Mouse (Mus musculus): ENCODE data around the gene Npepps. TPM values are rescaled to one million over a fixed set of nuclear protein-coding genes. Genes with fewer than 3 reads are reported as not detected.

Npepps gene
- polyA plus RNA-seq, 1 experiment from 2014 or later = 101 TPM

- Histone ChIP-seq H3K4me1 (ENCODE audit: control insufficient read depth, insufficient read depth, low read length) (no peaks in the 10 kb centered on the region), H3K27ac (ENCODE audit: low read depth, low read length) (no peak overlapping the region), H3K9ac (ENCODE audit: low read length) (no peak overlapping the region), H3K27me3 (ENCODE audit: control insufficient read depth, insufficient read depth, low read length) (no peaks in the 10 kb centered on the region), H3K36me3 (ENCODE audit: control insufficient read depth, insufficient read depth, low read length) (no peaks in the 10 kb centered on the region), H3K4me2 (no peak overlapping the region), H3K9me3 (ENCODE audit: control insufficient read depth, low read length) (no peaks in the 10 kb centered on the region), H3K4me3 (ENCODE audit: low read depth, low read length) (no peak overlapping the region)
- DNase-seq (ENCODE audit: low spot score, missing footprints) (no peak), ATAC-seq (ENCODE audit: low FRiP score) (no peak)
- 94% methylated on average over 16 of the region's 16 CpGs for WGBS
These were observed 21.0 kb upstream of the Npepps start for GRCm38 (mm10) chr11:97301406-97301805.

- no peak overlapping the region for H3K9ac ChIP-seq (ENCODE audit: low read length)
- 94% methylated on average over 2 of the region's 2 CpGs for WGBS
- H3K4me1 ChIP-seq (ENCODE audit: control insufficient read depth, insufficient read depth, low read length) = no peaks in the 10 kb centered on the region
- no peak overlapping the region for H3K4me3 ChIP-seq (ENCODE audit: low read depth, low read length)
- no peaks in the 10 kb centered on the region for H3K9me3 ChIP-seq (ENCODE audit: control insufficient read depth, low read length)
- DNase-seq (ENCODE audit: low spot score, missing footprints) (no peak), ATAC-seq (ENCODE audit: low FRiP score) (no peak)
- H3K27ac ChIP-seq (ENCODE audit: low read depth, low read length) = no peak overlapping the region
- no peak overlapping the region for H3K4me2 ChIP-seq
- H3K36me3 ChIP-seq (ENCODE audit: control insufficient read depth, insufficient read depth, low read length) = no peaks in the 10 kb centered on the region
- no peaks in the 10 kb centered on the region for H3K27me3 ChIP-seq (ENCODE audit: control insufficient read depth, insufficient read depth, low read length)
These were observed 19.5 kb upstream of the Npepps start for GRCm38 (mm10) chr11:97299939-97300338.

- H3K27me3 ChIP-seq (ENCODE audit: control insufficient read depth, insufficient read depth, low read length) = no peaks in the 10 kb centered on the region
- DNase-seq (ENCODE audit: low spot score, missing footprints) (no peak), ATAC-seq (ENCODE audit: low FRiP score) (no peak)
- no peak overlapping the region for H3K27ac ChIP-seq (ENCODE audit: low read depth, low read length)
- no peak overlapping the region for H3K4me3 ChIP-seq (ENCODE audit: low read depth, low read length)
- H3K4me1 ChIP-seq (ENCODE audit: control insufficient read depth, insufficient read depth, low read length) = no peaks in the 10 kb centered on the region
- H3K9ac ChIP-seq (ENCODE audit: low read length) = no peak overlapping the region
- 94% methylated on average over 3 of the region's 4 CpGs for WGBS
- H3K9me3 ChIP-seq (ENCODE audit: control insufficient read depth, low read length) = no peaks in the 10 kb centered on the region
- no peak overlapping the region for H3K4me2 ChIP-seq
- H3K36me3 ChIP-seq (ENCODE audit: control insufficient read depth, insufficient read depth, low read length) = no peaks in the 10 kb centered on the region
These were observed 16.1 kb upstream of the Npepps start for GRCm38 (mm10) chr11:97296542-97296941.

- Histone ChIP-seq H3K4me3 (ENCODE audit: low read depth, low read length) (no peak overlapping the region), H3K4me2 (no peak overlapping the region), H3K9ac (ENCODE audit: low read length) (no peak overlapping the region), H3K27me3 (ENCODE audit: control insufficient read depth, insufficient read depth, low read length) (no peaks in the 10 kb centered on the region), H3K27ac (ENCODE audit: low read depth, low read length) (no peak overlapping the region), H3K4me1 (ENCODE audit: control insufficient read depth, insufficient read depth, low read length) (0 out of 2 replicates have a peak, but pooled peaks cover 3% of the 10 kb centered on the region), H3K9me3 (ENCODE audit: control insufficient read depth, low read length) (no peaks in the 10 kb centered on the region), H3K36me3 (ENCODE audit: control insufficient read depth, insufficient read depth, low read length) (no peaks in the 10 kb centered on the region)
- DNase-seq (ENCODE audit: low spot score, missing footprints) (no peak), ATAC-seq (ENCODE audit: low FRiP score) (no peak)
- 93% methylated on average over 1 of the region's 1 CpGs for WGBS
These were observed 12.3 kb upstream of the Npepps start for GRCm38 (mm10) chr11:97292731-97293130.

- no peaks in the 10 kb centered on the region for H3K9me3 ChIP-seq (ENCODE audit: control insufficient read depth, low read length)
- no peak overlapping the region for H3K27ac ChIP-seq (ENCODE audit: low read depth, low read length)
- DNase-seq (ENCODE audit: low spot score, missing footprints) = no peak
- H3K36me3 ChIP-seq (ENCODE audit: control insufficient read depth, insufficient read depth, low read length) = no peaks in the 10 kb centered on the region
- 52% methylated on average over 12 of the region's 12 CpGs for WGBS
- ATAC-seq (ENCODE audit: low FRiP score) = no peak
- H3K4me1 ChIP-seq (ENCODE audit: control insufficient read depth, insufficient read depth, low read length) = 0 out of 2 replicates have a peak, but pooled peaks cover 3% of the 10 kb centered on the region
- no peak overlapping the region for H3K9ac ChIP-seq (ENCODE audit: low read length)
- no peaks in the 10 kb centered on the region for H3K27me3 ChIP-seq (ENCODE audit: control insufficient read depth, insufficient read depth, low read length)
- H3K4me2 ChIP-seq = no peak overlapping the region
- no peak overlapping the region for H3K4me3 ChIP-seq (ENCODE audit: low read depth, low read length)
These were observed 9.1 kb upstream of the Npepps start for GRCm38 (mm10) chr11:97289276-97290230.

- DNase-seq (ENCODE audit: low spot score, missing footprints) (no peak), ATAC-seq (ENCODE audit: low FRiP score) (no peak)
- 0 out of 2 replicates have a peak, but pooled peaks cover 3% of the 10 kb centered on the region for H3K4me1 ChIP-seq (ENCODE audit: control insufficient read depth, insufficient read depth, low read length)
- no peaks in the 10 kb centered on the region for H3K27me3 ChIP-seq (ENCODE audit: control insufficient read depth, insufficient read depth, low read length)
- H3K9me3 ChIP-seq (ENCODE audit: control insufficient read depth, low read length) = no peaks in the 10 kb centered on the region
- H3K4me3 ChIP-seq (ENCODE audit: low read depth, low read length) = no peak overlapping the region
- H3K36me3 ChIP-seq (ENCODE audit: control insufficient read depth, insufficient read depth, low read length) = no peaks in the 10 kb centered on the region
- no peak overlapping the region for H3K27ac ChIP-seq (ENCODE audit: low read depth, low read length)
- H3K4me2 ChIP-seq = no peak overlapping the region
- no peak overlapping the region for H3K9ac ChIP-seq (ENCODE audit: low read length)
These were observed 7.2 kb upstream of the Npepps start for GRCm38 (mm10) chr11:97287643-97288042.

- WGBS = 39% methylated on average over 6 of the region's 6 CpGs
- H3K4me3 ChIP-seq (ENCODE audit: low read depth, low read length) = no peak overlapping the region
- H3K4me1 ChIP-seq (ENCODE audit: control insufficient read depth, insufficient read depth, low read length) = 0 out of 2 replicates have a peak, but pooled peaks cover 3% of the 10 kb centered on the region
- no peak overlapping the region for H3K9ac ChIP-seq (ENCODE audit: low read length)
- no peak overlapping the region for H3K27ac ChIP-seq (ENCODE audit: low read depth, low read length)
- H3K9me3 ChIP-seq (ENCODE audit: control insufficient read depth, low read length) = no peaks in the 10 kb centered on the region
- H3K27me3 ChIP-seq (ENCODE audit: control insufficient read depth, insufficient read depth, low read length) = no peaks in the 10 kb centered on the region
- no peaks in the 10 kb centered on the region for H3K36me3 ChIP-seq (ENCODE audit: control insufficient read depth, insufficient read depth, low read length)
- no peak overlapping the region for H3K4me2 ChIP-seq
- DNase-seq (ENCODE audit: low spot score, missing footprints) = no peak
- ATAC-seq (ENCODE audit: low FRiP score) = no peak
These were observed 6.5 kb upstream of the Npepps start for GRCm38 (mm10) chr11:97286973-97287372.

- no peak overlapping the region for H3K9ac ChIP-seq (ENCODE audit: low read length)
- 77% methylated on average over 8 of the region's 9 CpGs for WGBS
- peaks cover 3% of the 10 kb centered on the region; the same call in 1 of the 2 replicates for H3K4me1 ChIP-seq (ENCODE audit: control insufficient read depth, insufficient read depth, low read length)
- H3K27ac ChIP-seq (ENCODE audit: low read depth, low read length) = no peak overlapping the region
- no peak overlapping the region for H3K4me2 ChIP-seq
- no peak overlapping the region for H3K4me3 ChIP-seq (ENCODE audit: low read depth, low read length)
- no peaks in the 10 kb centered on the region for H3K9me3 ChIP-seq (ENCODE audit: control insufficient read depth, low read length)
- H3K36me3 ChIP-seq (ENCODE audit: control insufficient read depth, insufficient read depth, low read length) = no peaks in the 10 kb centered on the region
- DNase-seq (ENCODE audit: low spot score, missing footprints) = no peak
- ATAC-seq (ENCODE audit: low FRiP score) = no peak
- H3K27me3 ChIP-seq (ENCODE audit: control insufficient read depth, insufficient read depth, low read length) = no peaks in the 10 kb centered on the region
These were observed 5.7 kb upstream of the Npepps start for GRCm38 (mm10) chr11:97285852-97286775.

Data from midbrain, embryonic 11.5 days (tissue).